Mouse (Mus musculus) thymus, adult 2 months (tissue): ENCODE data around the gene Trim60.

Experiments
- CTCF ChIP-seq: fragments of 200-500 bp; IDR thresholded peaks from 2 replicates; pipeline ENCODE4 v1.5.1; 2012; ENCODE audit warnings: mild to moderate bottlenecking, control low read depth, low read length, moderate library complexity, borderline replicate concordance; ENCODE audit not compliant: control insufficient read depth, poor library complexity, insufficient read depth; ENCODE audit errors: extremely low read depth
- POLR2A ChIP-seq: fragments of 200-500 bp; IDR thresholded peaks from 2 replicates; pipeline ENCODE4 v1.6.1; 2012; ENCODE audit warnings: mild to moderate bottlenecking, low read length, control low read depth, moderate library complexity; ENCODE audit not compliant: control insufficient read depth, poor library complexity, insufficient read depth; ENCODE audit errors: extremely low read depth

DNA sequence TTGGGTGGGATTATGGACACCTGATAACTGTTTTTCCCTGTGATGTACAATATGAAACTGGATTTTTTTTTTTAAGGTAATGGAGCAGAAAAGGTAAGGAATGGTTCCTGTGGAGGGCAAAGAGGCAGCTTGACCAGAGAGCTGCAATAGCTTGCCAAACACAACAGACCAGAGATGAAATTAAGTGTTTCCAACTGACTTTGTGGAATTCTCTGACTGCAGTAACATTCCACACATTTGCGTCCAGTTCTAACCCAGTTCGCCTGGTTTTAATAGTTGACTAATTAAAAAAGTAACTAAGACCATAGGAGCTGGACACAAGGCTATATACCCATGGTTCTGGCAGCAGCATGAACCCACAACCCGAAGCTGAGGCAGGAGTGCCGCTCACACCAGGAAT lies 11.4 kb upstream of the Trim60 start:
- no peak for TF ChIP-seq CTCF
- no peak for TF ChIP-seq POLR2A
